Mouse (Mus musculus) left cerebral cortex, adult 11 months (tissue): Measurements from ENCODE around the gene Dgkb.

Experiments
- DNase-seq: peaks from one replicate; pipeline ENCODE4 v3.0.0; 2022; ENCODE audit warnings: low spot score

Dgkb gene

GRCm38 (mm10) chr12:38371597-38371996 lies 554.1 kb downstream of the Dgkb start:
- no peak for DNase-seq

- no peak for DNase-seq
These were observed 556.6 kb downstream of the Dgkb start for GRCm38 (mm10) chr12:38374159-38374558.

GRCm38 (mm10) chr12:38385942-38386341 lies 568.4 kb downstream of the Dgkb start:
- DNase-seq, result no peak

- peak; percentile 19 for DNase-seq
These were observed 569.5 kb downstream of the Dgkb start for GRCm38 (mm10) chr12:38386991-38387390.

GRCm38 (mm10) chr12:38387654-38388053 lies 570.1 kb downstream of the Dgkb start:
- no peak for DNase-seq

GRCm38 (mm10) chr12:38388243-38388642 lies 570.7 kb downstream of the Dgkb start:
- no peak for DNase-seq

- no peak for DNase-seq
These were observed 580.3 kb downstream of the Dgkb start for GRCm38 (mm10) chr12:38397754-38398312.

- DNase-seq, result no peak
These were observed 582.6 kb downstream of the Dgkb start for GRCm38 (mm10) chr12:38400089-38400488.

- no peak for DNase-seq
These were observed 618.0 kb downstream of the Dgkb start for GRCm38 (mm10) chr12:38435364-38436130.

- no peak for DNase-seq
These were observed 618.6 kb downstream of the Dgkb start for GRCm38 (mm10) chr12:38436131-38436436.

GRCm38 (mm10) chr12:38450323-38451087 lies 633.0 kb downstream of the Dgkb start:
- DNase-seq, result no peak

GRCm38 (mm10) chr12:38451677-38452076 lies 634.2 kb downstream of the Dgkb start:
- DNase-seq, result no peak

GRCm38 (mm10) chr12:38468191-38468590 lies 650.7 kb downstream of the Dgkb start:
- DNase-seq, result no peak

GRCm38 (mm10) chr12:38468605-38469004 lies 651.1 kb downstream of the Dgkb start:
- no peak for DNase-seq

GRCm38 (mm10) chr12:38497229-38497628 lies 679.7 kb downstream of the Dgkb start:
- no peak for DNase-seq

GRCm38 (mm10) chr12:38500931-38501330 lies 683.4 kb downstream of the Dgkb start:
- DNase-seq, result no peak

GRCm38 (mm10) chr12:38508195-38508594 lies 690.7 kb downstream of the Dgkb start:
- no peak for DNase-seq

- DNase-seq, result no peak
These were observed 727.9 kb downstream of the Dgkb start for GRCm38 (mm10) chr12:38545431-38545830.

GRCm38 (mm10) chr12:38577141-38577540 lies 759.6 kb downstream of the Dgkb start:
- DNase-seq, result no peak

GRCm38 (mm10) chr12:38579191-38579817 lies 761.8 kb downstream of the Dgkb start:
- no peak for DNase-seq

GRCm38 (mm10) chr12:38586368-38586865 lies 768.9 kb downstream of the Dgkb start:
- no peak for DNase-seq

GRCm38 (mm10) chr12:38589951-38590350 lies 772.4 kb downstream of the Dgkb start:
- DNase-seq, result no peak

- DNase-seq, result no peak
These were observed 776.1 kb downstream of the Dgkb start for GRCm38 (mm10) chr12:38593653-38594052.
